Mouse (Mus musculus) ES-Bruce4 (cell line): ENCODE results near the gene Sept10.

ENCODE experiments used
- CTCF ChIP-seq: IDR thresholded peaks from one replicate; pipeline ENCODE4 v1.8.1; 2011; ENCODE audit warnings: low read depth, low read length
- EP300 ChIP-seq: IDR thresholded peaks from 2 replicates; pipeline ENCODE4 v1.6.1; 2011; ENCODE audit warnings: low read depth, low read length; ENCODE audit not compliant: insufficient read depth

DNA sequence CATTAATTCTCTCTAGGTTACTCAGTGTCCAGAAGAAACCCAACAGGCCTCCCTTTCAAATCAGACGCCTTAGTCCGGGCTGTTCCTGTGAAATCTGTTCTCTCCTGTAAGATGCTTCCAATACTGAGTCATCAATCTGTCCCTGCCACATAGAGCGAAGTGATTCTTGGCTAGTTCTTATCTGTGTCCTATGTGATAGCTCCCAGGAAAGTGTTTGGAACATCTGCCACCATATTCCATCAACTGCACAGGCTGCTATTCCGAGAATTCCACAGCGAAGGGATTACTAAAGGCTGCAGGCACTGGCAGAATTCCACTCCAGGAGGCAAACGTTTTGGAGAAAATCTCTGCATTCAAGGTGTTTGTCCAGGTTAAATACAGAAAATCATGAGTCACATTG is 94.0 kb downstream of the Sept10 start:
- TF ChIP-seq EP300 (no peak), CTCF (no peak)
